Mouse (Mus musculus): ENCODE results near the gene Rhox2a. TPM values are rescaled to one million over a fixed set of nuclear protein-coding genes. Genes with fewer than 3 reads are reported as not detected.
"Not testable (repeated sequence)": the region's sequence is repeated elsewhere in the genome, so short reads cannot be mapped to it uniquely, and the experiment has no call there.

Gene Rhox2a
- polyA plus RNA-seq (2014; fragmentation: Nextera tagmentation; extraction: Ambion mirVana), result not detected in 2 replicates

- not testable (repeated sequence) for H3K9me3 ChIP-seq (replicated peaks; ENCODE audit: control insufficient read depth, low read length); ATAC-seq (replicated peaks; ENCODE audit: insufficient number of reproducible peaks, low FRiP score, low TSS enrichment, low read depth); H3K4me1 ChIP-seq (ENCODE audit: control insufficient read depth, insufficient read depth, low read length); H3K27me3 ChIP-seq (ENCODE audit: control insufficient read depth, insufficient read depth, low read length); H3K9ac ChIP-seq (replicated peaks; ENCODE audit: low read length); H3K27ac ChIP-seq (replicated peaks; ENCODE audit: low read depth, low read length); H3K4me2 ChIP-seq (ENCODE audit: low read depth, low read length); H3K36me3 ChIP-seq (replicated peaks; ENCODE audit: control insufficient read depth, insufficient read depth, low read depth, low read length); DNase-seq (ENCODE audit: low spot score); H3K4me3 ChIP-seq (ENCODE audit: low read depth, low read length)
- no CpG with 5 or more reads among the region's 9 CpGs for WGBS
These were observed at the start of gene Rhox2a for GRCm38 (mm10) chrX:37244676-37245075. Gene Rhox2a, plus strand, starts transcription at chrX:37244976.

- H3K4me3 ChIP-seq (ENCODE audit: low read depth, low read length), result no peak overlapping the region
- 58% methylated on average over 8 of the region's 8 CpGs for WGBS
- ATAC-seq (replicated peaks; ENCODE audit: insufficient number of reproducible peaks, low FRiP score, low TSS enrichment, low read depth), result no peak
These were observed 46.1 kb upstream of the Rhox2a start for GRCm38 (mm10) chrX:37198676-37199075.

GRCm38 (mm10) chrX:37210941-37211340, 33.8 kb upstream of the Rhox2a start, which contains the start of gene Gm9:
Gene Gm9, minus strand, starts transcription at chrX:37211041.
- Histone ChIP-seq H3K4me2 (ENCODE audit: low read depth, low read length) (no peak within 1 kb of the TSS), H3K9ac (replicated peaks; ENCODE audit: low read length) (no peak within 1 kb of the TSS), H3K27ac (replicated peaks; ENCODE audit: low read depth, low read length) (no peak within 1 kb of the TSS), H3K27me3 (ENCODE audit: control insufficient read depth, insufficient read depth, low read length) (no peaks in the 10 kb centered on the region), H3K4me1 (ENCODE audit: control insufficient read depth, insufficient read depth, low read length) (no peaks in the 10 kb centered on the region), H3K36me3 (replicated peaks; ENCODE audit: control insufficient read depth, insufficient read depth, low read depth, low read length) (no peaks in the 10 kb centered on the region), H3K9me3 (replicated peaks; ENCODE audit: control insufficient read depth, low read length) (no peaks in the 10 kb centered on the region), H3K4me3 (ENCODE audit: low read depth, low read length) (no peak within 1 kb of the TSS)
- ATAC-seq (replicated peaks; ENCODE audit: insufficient number of reproducible peaks, low FRiP score, low TSS enrichment, low read depth), result no peak
- 87% methylated on average over 10 of the region's 10 CpGs for WGBS
- DNase-seq (ENCODE audit: low spot score), result no peak

More at GRCm38 (mm10) chrX:37198676-37199075, 46.1 kb upstream of the Rhox2a start:
- H3K36me3 ChIP-seq (replicated peaks; ENCODE audit: control insufficient read depth, insufficient read depth, low read depth, low read length), result no peaks in the 10 kb centered on the region
- no peak overlapping the region for H3K9ac ChIP-seq (replicated peaks; ENCODE audit: low read length)
- H3K27ac ChIP-seq (replicated peaks; ENCODE audit: low read depth, low read length), result no peak overlapping the region
- no peaks in the 10 kb centered on the region for H3K9me3 ChIP-seq (replicated peaks; ENCODE audit: control insufficient read depth, low read length)
- no peak overlapping the region for H3K4me2 ChIP-seq (ENCODE audit: low read depth, low read length)
- DNase-seq (ENCODE audit: low spot score), result no peak
- no peaks in the 10 kb centered on the region for H3K4me1 ChIP-seq (ENCODE audit: control insufficient read depth, insufficient read depth, low read length)
- H3K27me3 ChIP-seq (ENCODE audit: control insufficient read depth, insufficient read depth, low read length), result no peaks in the 10 kb centered on the region

GRCm38 (mm10) chrX:37222158-37222557, 22.6 kb upstream of the Rhox2a start, which contains the start of gene Rhox1:
Gene Rhox1, minus strand, starts transcription at chrX:37222258.
- DNase-seq (ENCODE audit: low spot score); H3K4me3 ChIP-seq (ENCODE audit: low read depth, low read length); H3K36me3 ChIP-seq (replicated peaks; ENCODE audit: control insufficient read depth, insufficient read depth, low read depth, low read length); H3K4me2 ChIP-seq (ENCODE audit: low read depth, low read length); H3K9me3 ChIP-seq (replicated peaks; ENCODE audit: control insufficient read depth, low read length); H3K27me3 ChIP-seq (ENCODE audit: control insufficient read depth, insufficient read depth, low read length); H3K4me1 ChIP-seq (ENCODE audit: control insufficient read depth, insufficient read depth, low read length); H3K9ac ChIP-seq (replicated peaks; ENCODE audit: low read length); ATAC-seq (replicated peaks; ENCODE audit: insufficient number of reproducible peaks, low FRiP score, low TSS enrichment, low read depth); H3K27ac ChIP-seq (replicated peaks; ENCODE audit: low read depth, low read length): not testable (repeated sequence)
- 65% methylated on average over 1 of the region's 1 CpGs for WGBS

- DNase-seq (ENCODE audit: low spot score); H3K4me1 ChIP-seq (ENCODE audit: control insufficient read depth, insufficient read depth, low read length); H3K27ac ChIP-seq (replicated peaks; ENCODE audit: low read depth, low read length); H3K4me2 ChIP-seq (ENCODE audit: low read depth, low read length); ATAC-seq (replicated peaks; ENCODE audit: insufficient number of reproducible peaks, low FRiP score, low TSS enrichment, low read depth); H3K36me3 ChIP-seq (replicated peaks; ENCODE audit: control insufficient read depth, insufficient read depth, low read depth, low read length); H3K27me3 ChIP-seq (ENCODE audit: control insufficient read depth, insufficient read depth, low read length); H3K9me3 ChIP-seq (replicated peaks; ENCODE audit: control insufficient read depth, low read length); H3K9ac ChIP-seq (replicated peaks; ENCODE audit: low read length); H3K4me3 ChIP-seq (ENCODE audit: low read depth, low read length): not testable (repeated sequence)
- 71% methylated on average over 1 of the region's 3 CpGs for WGBS
These were observed 4.8 kb downstream of the Rhox2a start, which contains the start of gene Rhox3a for GRCm38 (mm10) chrX:37249619-37250018. Gene Rhox3a, plus strand, starts transcription at chrX:37249919.

GRCm38 (mm10) chrX:37265038-37265437, 20.3 kb downstream of the Rhox2a start, which contains the start of gene Rhox4a:
Gene Rhox4a, plus strand, starts transcription at chrX:37265338.
- H3K4me2 ChIP-seq (ENCODE audit: low read depth, low read length); H3K36me3 ChIP-seq (replicated peaks; ENCODE audit: control insufficient read depth, insufficient read depth, low read depth, low read length); H3K4me1 ChIP-seq (ENCODE audit: control insufficient read depth, insufficient read depth, low read length); H3K27me3 ChIP-seq (ENCODE audit: control insufficient read depth, insufficient read depth, low read length); ATAC-seq (replicated peaks; ENCODE audit: insufficient number of reproducible peaks, low FRiP score, low TSS enrichment, low read depth); H3K27ac ChIP-seq (replicated peaks; ENCODE audit: low read depth, low read length); H3K9ac ChIP-seq (replicated peaks; ENCODE audit: low read length); H3K9me3 ChIP-seq (replicated peaks; ENCODE audit: control insufficient read depth, low read length); DNase-seq (ENCODE audit: low spot score); H3K4me3 ChIP-seq (ENCODE audit: low read depth, low read length): not testable (repeated sequence)
- 96% methylated on average over 10 of the region's 19 CpGs for WGBS

Other genes with a start within 250 kb of the Rhox2a start
- not detected in 2 replicates for gene Sowahd, start 196.1 kb upstream of the Rhox2a start, polyA plus RNA-seq (2014; fragmentation: Nextera tagmentation; extraction: Ambion mirVana)
- gene Rpl39, start 159.6 kb upstream of the Rhox2a start, polyA plus RNA-seq (2014; fragmentation: Nextera tagmentation; extraction: Ambion mirVana), result 502 and 510 TPM in 2 replicates
- 18.5 and 18.9 TPM in 2 replicates for gene Upf3b, start 134.7 kb upstream of the Rhox2a start, polyA plus RNA-seq (2014; fragmentation: Nextera tagmentation; extraction: Ambion mirVana)
- gene Nkap, start 118.2 kb upstream of the Rhox2a start, polyA plus RNA-seq (2014; fragmentation: Nextera tagmentation; extraction: Ambion mirVana), result 14.9 and 19.7 TPM in 2 replicates
- gene Akap14, start 76.1 kb upstream of the Rhox2a start, polyA plus RNA-seq (2014; fragmentation: Nextera tagmentation; extraction: Ambion mirVana), result not detected in 2 replicates
- gene Ndufa1, start 53.8 kb upstream of the Rhox2a start, polyA plus RNA-seq (2014; fragmentation: Nextera tagmentation; extraction: Ambion mirVana), result 375 and 434 TPM in 2 replicates
- 15.6 and 16.6 TPM in 2 replicates for gene Rnf113a1, start 53.7 kb upstream of the Rhox2a start, polyA plus RNA-seq (2014; fragmentation: Nextera tagmentation; extraction: Ambion mirVana)
- not detected in 2 replicates for gene Gm9, start 33.9 kb upstream of the Rhox2a start, polyA plus RNA-seq (2014; fragmentation: Nextera tagmentation; extraction: Ambion mirVana)
- gene Rhox1, start 22.7 kb upstream of the Rhox2a start, polyA plus RNA-seq (2014; fragmentation: Nextera tagmentation; extraction: Ambion mirVana), result not detected in 2 replicates
- gene Rhox3a, start 4.9 kb downstream of the Rhox2a start, polyA plus RNA-seq (2014; fragmentation: Nextera tagmentation; extraction: Ambion mirVana), result not detected in 2 replicates
- gene Rhox4a, start 20.4 kb downstream of the Rhox2a start, polyA plus RNA-seq (2014; fragmentation: Nextera tagmentation; extraction: Ambion mirVana), result not detected in 2 replicates
- gene Rhox3a2, start 135.1 kb downstream of the Rhox2a start, polyA plus RNA-seq (2014; fragmentation: Nextera tagmentation; extraction: Ambion mirVana), result not detected in 2 replicates
- gene Rhox4a2, start 145.9 kb downstream of the Rhox2a start, polyA plus RNA-seq (2014; fragmentation: Nextera tagmentation; extraction: Ambion mirVana), result 1.4 and 2.2 TPM in 2 replicates
- gene Rhox2b, start 167.1 kb downstream of the Rhox2a start, polyA plus RNA-seq (2014; fragmentation: Nextera tagmentation; extraction: Ambion mirVana), result not detected in 2 replicates
- 0.85 and 0.86 TPM in 2 replicates for gene Rhox4b, start 187.5 kb downstream of the Rhox2a start, polyA plus RNA-seq (2014; fragmentation: Nextera tagmentation; extraction: Ambion mirVana)
- 1.00 and 1.2 TPM in 2 replicates for gene Rhox2c, start 208.7 kb downstream of the Rhox2a start, polyA plus RNA-seq (2014; fragmentation: Nextera tagmentation; extraction: Ambion mirVana)
- gene Rhox3c, start 213.6 kb downstream of the Rhox2a start, polyA plus RNA-seq (2014; fragmentation: Nextera tagmentation; extraction: Ambion mirVana), result not detected in 2 replicates
- gene Rhox4c, start 235.4 kb downstream of the Rhox2a start, polyA plus RNA-seq (2014; fragmentation: Nextera tagmentation; extraction: Ambion mirVana), result not detected in 2 replicates
- 0.43 TPM in 1 of 2 replicates, not detected in the other for gene Rhox2d, start 248.5 kb downstream of the Rhox2a start, polyA plus RNA-seq (2014; fragmentation: Nextera tagmentation; extraction: Ambion mirVana)